17 mouse cellular contexts compared by ENCODE assay signal in genomic region chr4:105912296-105912695, GRCm38 (mm10).
DNase-seq lines count a peak whose midpoint lies in the region; ATAC-seq and TF ChIP-seq lines count a peak whose summit lies in the region.
"Had no signal": no experiment of that assay in that cellular context is flagged by ENCODE, and none has a peak within 500 bp of the region (broad histone marks: within the 10 kb centered on the region; RNA-seq: fewer than 3 reads in every experiment).

No protein-coding gene starts in this region.

- 0 out of 2 replicates have a peak overlapping the region, but pooled peaks have one; percentile 33 for H3K27ac ChIP-seq in forebrain, embryonic 10.5 days
- no peak overlapping the region for H3K27ac ChIP-seq in forebrain, embryonic 15.5 days (replicated peaks)
- peak overlapping the region; percentile 16; the same call in 1 of the 2 replicates for H3K27ac ChIP-seq in testis, adult 2 months (ENCODE audit: control insufficient read depth, insufficient read depth, low read depth, low read length)
- H3K27ac ChIP-seq in lung, embryonic 15.5 days = peak overlapping the region; percentile 29; the same call in 1 of the 2 replicates
- H3K27ac ChIP-seq: hindbrain, embryonic 13.5 days; intestine, embryonic 15.5 days; liver, embryonic 12.5 days; midbrain, embryonic 12.5 days had no signal

- TF ChIP-seq POLR2A in testis, adult 2 months (IDR thresholded peaks at IDR 0.05; ENCODE audit: control insufficient read depth, low read depth, low read length) = no peak

- H3K4me2 ChIP-seq in forebrain, embryonic 15.5 days (replicated peaks) = no peak overlapping the region
- H3K4me2 ChIP-seq in lung, embryonic 15.5 days = no peak overlapping the region
- H3K4me2 ChIP-seq: hindbrain, embryonic 13.5 days; intestine, embryonic 15.5 days; liver, embryonic 12.5 days; midbrain, embryonic 12.5 days had no signal

- peaks cover 4% of the 10 kb centered on the region; the same call in 1 of the 2 replicates for H3K4me1 ChIP-seq in forebrain, embryonic 10.5 days
- no peaks in the 10 kb centered on the region for H3K4me1 ChIP-seq in forebrain, embryonic 15.5 days
- H3K4me1 ChIP-seq in testis, adult 2 months (ENCODE audit: control insufficient read depth, insufficient read depth, low read length) = no peaks in the 10 kb centered on the region
- peaks cover 34% of the 10 kb centered on the region for H3K4me1 ChIP-seq in lung, embryonic 15.5 days
- H3K4me1 ChIP-seq: hindbrain, embryonic 13.5 days; liver, embryonic 12.5 days; midbrain, embryonic 12.5 days had no signal

- ATAC-seq in forebrain, embryonic 15.5 days (replicated peaks) = no peak
- peak; percentile 34; the same call in 1 of the 2 replicates for ATAC-seq in lung, embryonic 15.5 days (ENCODE audit: borderline replicate concordance, extremely low read depth, low FRiP score, low TSS enrichment)
- ATAC-seq in monocyte, adult 5-6 weeks (replicated peaks; ENCODE audit: insufficient number of reproducible peaks, low FRiP score, low TSS enrichment, poor library complexity, severe bottlenecking) = no peak
- ATAC-seq: CD4-positive, CD25-positive, alpha-beta regulatory T cell, adult 4 months; intestine, embryonic 15.5 days; liver, embryonic 12.5 days had no signal

- no peak for DNase-seq in forebrain, embryonic 10.5 days (ENCODE audit: extremely low spot score, low spot score)
- DNase-seq in testis, postnatal 10 days (ENCODE audit: low spot score) = no peak
- DNase-seq in adrenal gland, adult (ENCODE audit: inconsistent age in 2 of 2, low spot score in 1 of 2) = no peak
- DNase-seq in adrenal gland, postnatal 10 days = no peak
- DNase-seq: cerebellum, postnatal 36 days; layer of hippocampus, postnatal 36 days; thymus, adult 18-20 months had no signal

- H3K4me3 ChIP-seq in forebrain, embryonic 10.5 days = no peak overlapping the region
- no peak overlapping the region for H3K4me3 ChIP-seq in forebrain, embryonic 15.5 days
- H3K4me3 ChIP-seq in testis, adult 2 months (ENCODE audit: control insufficient read depth, low read depth, low read length) = no peak overlapping the region
- no peak overlapping the region for H3K4me3 ChIP-seq in lung, embryonic 15.5 days
- H3K4me3 ChIP-seq: hindbrain, embryonic 13.5 days; intestine, embryonic 15.5 days; liver, embryonic 12.5 days; midbrain, embryonic 12.5 days had no signal

- no peaks in the 10 kb centered on the region for H3K27me3 ChIP-seq in forebrain, embryonic 10.5 days (ENCODE audit: poor library complexity, severe bottlenecking)
- H3K27me3 ChIP-seq in forebrain, embryonic 15.5 days = no peaks in the 10 kb centered on the region
- H3K27me3 ChIP-seq in testis, adult 2 months (ENCODE audit: control insufficient read depth, insufficient read depth, low read length) = no peaks in the 10 kb centered on the region
- H3K27me3 ChIP-seq in lung, embryonic 15.5 days = no peaks in the 10 kb centered on the region
- H3K27me3 ChIP-seq: hindbrain, embryonic 13.5 days; intestine, embryonic 15.5 days; liver, embryonic 12.5 days; midbrain, embryonic 12.5 days had no signal

- no peak for TF ChIP-seq CTCF in testis, adult 2 months (IDR thresholded peaks at IDR 0.05; ENCODE audit: control insufficient read depth, insufficient read depth, insufficient replicate concordance, low read depth, low read length)

- H3K9ac ChIP-seq in forebrain, embryonic 15.5 days (replicated peaks) = no peak overlapping the region
- H3K9ac ChIP-seq in lung, embryonic 15.5 days = no peak overlapping the region
- H3K9ac ChIP-seq: hindbrain, embryonic 13.5 days; intestine, embryonic 15.5 days; liver, embryonic 12.5 days; midbrain, embryonic 12.5 days had no signal

- H3K36me3 ChIP-seq in forebrain, embryonic 10.5 days (replicated peaks) = no peaks in the 10 kb centered on the region
- no peaks in the 10 kb centered on the region for H3K36me3 ChIP-seq in forebrain, embryonic 15.5 days
- no peaks in the 10 kb centered on the region for H3K36me3 ChIP-seq in testis, adult 2 months (ENCODE audit: control insufficient read depth, insufficient read depth, low read length)
- no peaks in the 10 kb centered on the region for H3K36me3 ChIP-seq in lung, embryonic 15.5 days
- H3K36me3 ChIP-seq: G1E; hindbrain, embryonic 13.5 days; intestine, embryonic 15.5 days; liver, embryonic 12.5 days; midbrain, embryonic 12.5 days had no signal

- no peaks in the 10 kb centered on the region for H3K9me3 ChIP-seq in forebrain, embryonic 10.5 days
- no peaks in the 10 kb centered on the region for H3K9me3 ChIP-seq in forebrain, embryonic 15.5 days
- no peaks in the 10 kb centered on the region for H3K9me3 ChIP-seq in lung, embryonic 15.5 days
- H3K9me3 ChIP-seq: hindbrain, embryonic 13.5 days; intestine, embryonic 15.5 days; liver, embryonic 12.5 days; midbrain, embryonic 12.5 days had no signal

- 96% methylated on average over 4 of the region's 4 CpGs for WGBS in forebrain, embryonic 10.5 days
- WGBS in forebrain, embryonic 15.5 days = 87% methylated on average over 4 of the region's 4 CpGs
- WGBS in lung, embryonic 15.5 days = 38% methylated on average over 4 of the region's 4 CpGs
